Mouse (Mus musculus) kidney, adult 2 months (tissue): ENCODE results near the gene Cd99l2.

Source experiments
- CTCF ChIP-seq: fragments of 200-500 bp; conservative IDR thresholded peaks from 2 replicates; pipeline ENCODE4 v1.5.1; 2011; ENCODE audit warnings: low read depth, mild to moderate bottlenecking, control low read depth, low read length, moderate library complexity, mixed read lengths; ENCODE audit not compliant: insufficient read depth, insufficient read length
- POLR2A ChIP-seq: fragments of 200-500 bp; IDR thresholded peaks from one replicate; pipeline ENCODE4 v1.6.1; 2011; ENCODE audit warnings: low read depth, low read length, control low read depth

- TF ChIP-seq POLR2A = no peak
- TF ChIP-seq CTCF = no peak
Measured at GRCm38 (mm10) chrX:71492634-71493278, at the start of gene Cd99l2.
